Mouse (Mus musculus): ENCODE data around the gene U2af1l4.
A peak's percentile ranks its signal among the peaks of the same experiment; 100 is the strongest.

Gene U2af1l4

DNA sequence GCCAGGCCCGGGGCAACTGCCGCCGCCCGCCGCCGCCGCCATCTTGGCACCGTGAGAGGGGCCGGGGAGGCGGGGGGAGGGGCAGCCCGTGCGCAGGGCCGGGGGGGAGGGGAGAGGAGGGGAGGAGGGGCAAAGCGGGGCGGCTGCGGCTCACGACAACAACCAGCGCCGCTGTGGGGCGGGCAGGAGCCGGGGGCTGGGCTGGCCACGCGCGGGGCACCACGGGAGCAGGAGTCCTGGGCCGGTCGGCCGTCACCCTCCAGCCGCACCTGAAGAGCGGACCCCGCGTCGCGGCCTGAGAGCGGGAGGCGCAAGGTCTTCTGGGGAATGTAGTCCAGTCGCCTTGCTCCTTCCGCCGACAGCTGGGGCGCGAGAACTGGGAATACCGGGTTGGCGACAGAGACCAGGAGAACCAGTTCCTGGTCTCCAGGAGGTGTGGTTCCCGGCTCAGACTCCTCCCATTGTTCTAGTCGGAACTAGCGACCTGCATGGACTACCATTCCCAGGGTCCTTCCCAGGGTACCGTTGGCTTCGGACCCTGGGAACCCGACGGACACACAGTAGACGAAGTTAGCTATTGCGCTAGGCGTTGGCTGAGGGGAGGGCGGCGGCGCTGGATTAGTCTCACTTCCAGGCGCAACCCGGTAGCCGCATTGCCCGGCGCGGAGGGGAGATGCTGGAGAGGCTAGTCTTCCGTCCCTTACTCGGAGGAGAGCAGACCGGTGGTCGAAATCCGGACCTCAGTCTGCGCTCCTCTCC, 25.8 kb downstream of the U2af1l4 start, which contains the start of gene Kmt2b:
Gene Kmt2b, minus strand, starts transcription at position 51 of the 759 bp plus-strand sequence.
- DNase-seq = peak; percentile 96

- peak; percentile 89 for DNase-seq
Measured at GRCm38 (mm10) chr7:30589435-30590301, 26.6 kb downstream of the U2af1l4 start.

DNA sequence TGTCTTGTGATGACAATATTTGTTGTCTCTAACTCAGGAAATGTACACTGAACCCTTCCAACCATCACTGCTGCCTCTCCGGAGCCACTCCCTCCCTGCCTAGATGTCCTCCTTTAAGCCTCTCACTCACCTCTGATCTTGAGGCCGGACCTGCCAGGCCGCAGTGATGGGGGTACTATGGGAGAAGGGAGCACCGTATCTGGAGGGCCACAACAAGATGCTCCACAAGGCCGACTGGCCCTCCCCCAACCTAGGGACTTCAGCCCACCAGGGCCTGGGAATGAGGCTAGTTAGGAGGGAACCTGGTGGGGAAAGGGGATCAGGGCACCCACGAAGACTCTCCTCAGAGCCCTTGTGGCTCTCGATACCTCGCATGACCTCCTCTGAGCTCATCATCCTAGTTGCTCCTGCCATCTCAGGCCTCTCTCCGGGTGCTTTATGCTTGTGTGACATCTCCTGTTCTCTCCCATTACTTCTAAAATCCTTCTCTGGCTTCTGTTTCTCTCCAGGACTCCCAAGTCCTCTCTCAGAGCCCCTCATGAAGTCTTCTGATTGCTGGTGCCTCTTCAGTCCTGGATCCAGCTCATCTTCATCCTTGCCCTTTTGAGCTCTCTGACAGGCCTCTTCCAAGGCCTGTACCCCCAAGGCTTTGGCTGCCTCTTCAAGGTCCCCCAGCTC, 28.0 kb downstream of the U2af1l4 start:
- DNase-seq = no peak

DNA sequence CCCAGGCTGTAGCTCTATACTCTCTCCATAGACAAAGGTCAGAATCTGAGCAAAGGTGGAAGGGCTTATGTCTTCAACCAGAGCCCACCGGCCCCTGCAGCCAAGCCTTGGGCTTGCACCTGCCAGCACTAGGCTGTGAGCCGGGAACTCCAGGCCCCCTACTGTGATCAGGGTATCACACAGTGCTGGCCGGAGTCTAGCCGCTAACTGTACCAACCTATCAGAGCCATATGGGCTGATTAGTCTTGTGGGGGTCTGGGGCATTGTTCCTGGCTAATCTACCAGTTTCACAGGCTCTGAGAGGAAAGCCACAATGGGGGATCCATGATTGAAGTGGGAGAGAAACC, 28.5 kb downstream of the U2af1l4 start:
- DNase-seq = no peak

- no peak for DNase-seq
Measured at GRCm38 (mm10) chr7:30592772-30593423, 29.8 kb downstream of the U2af1l4 start.

DNA sequence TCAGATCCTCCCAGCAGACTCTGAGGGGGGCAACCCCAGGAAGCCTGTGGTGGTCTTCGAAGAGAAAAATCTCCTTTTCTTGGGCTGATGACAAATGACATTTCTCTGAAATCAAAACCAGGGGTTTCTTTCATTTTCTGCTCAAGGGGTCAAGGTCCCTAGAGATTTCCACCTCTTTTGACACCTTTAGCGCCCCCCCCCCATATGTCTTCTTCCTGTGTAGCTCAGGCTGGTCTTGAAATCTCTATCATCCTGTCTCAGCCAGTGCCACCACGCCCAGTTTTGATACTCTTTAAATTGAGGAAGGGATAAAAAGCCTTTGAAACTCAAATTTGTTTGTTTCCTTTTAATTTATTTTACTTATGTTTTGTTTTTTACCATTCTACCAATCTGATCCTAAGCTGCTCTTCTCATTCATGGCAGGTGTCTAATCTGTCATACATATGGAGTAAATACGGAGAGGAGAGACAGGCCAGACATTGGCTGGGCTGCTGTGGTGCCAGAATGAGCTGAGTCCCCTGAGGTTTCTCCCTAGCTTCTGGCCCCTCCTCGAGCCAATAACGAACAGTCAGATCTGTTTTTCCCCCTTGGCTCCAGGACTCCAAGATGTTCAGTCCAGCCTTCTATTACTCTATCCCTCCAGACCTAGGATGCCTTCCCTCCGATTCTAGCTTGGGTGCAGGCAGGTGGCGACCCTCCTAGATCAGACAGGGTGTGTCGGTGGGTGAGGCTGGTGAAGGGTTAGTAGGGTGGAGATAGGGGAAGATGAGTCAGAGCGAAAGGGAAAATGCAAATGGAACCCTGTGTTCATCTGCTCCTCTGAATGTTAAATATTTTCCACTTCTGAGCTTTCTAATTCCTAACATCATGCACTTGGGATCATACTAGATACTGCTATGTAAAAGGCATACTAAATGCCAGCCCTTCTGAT, 30.7 kb downstream of the U2af1l4 start:
- DNase-seq = no peak

GRCm38 (mm10) chr7:30594510-30595024, 31.5 kb downstream of the U2af1l4 start:
- no peak for DNase-seq

DNA sequence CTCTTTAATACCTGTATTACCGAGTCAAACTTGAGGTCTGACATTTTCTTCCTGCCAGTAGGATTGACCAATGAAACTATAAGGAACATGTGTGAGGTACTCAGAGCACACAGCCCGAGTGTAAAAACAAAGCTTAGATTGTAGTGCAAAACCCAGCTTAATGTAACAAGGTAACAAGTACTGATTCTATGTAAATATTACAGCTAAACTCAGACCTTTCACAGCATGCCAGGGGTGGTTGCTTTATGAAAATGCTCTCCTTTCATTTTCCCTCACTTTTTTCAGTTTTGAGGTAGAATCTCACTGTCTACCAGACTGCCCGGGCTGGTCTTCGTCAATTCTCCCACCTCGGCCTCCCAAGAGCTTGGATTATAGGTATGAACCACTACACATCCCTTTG, 33.0 kb downstream of the U2af1l4 start:
- no peak for DNase-seq

GRCm38 (mm10) chr7:30596811-30597210, 33.7 kb downstream of the U2af1l4 start:
- DNase-seq = no peak

DNA sequence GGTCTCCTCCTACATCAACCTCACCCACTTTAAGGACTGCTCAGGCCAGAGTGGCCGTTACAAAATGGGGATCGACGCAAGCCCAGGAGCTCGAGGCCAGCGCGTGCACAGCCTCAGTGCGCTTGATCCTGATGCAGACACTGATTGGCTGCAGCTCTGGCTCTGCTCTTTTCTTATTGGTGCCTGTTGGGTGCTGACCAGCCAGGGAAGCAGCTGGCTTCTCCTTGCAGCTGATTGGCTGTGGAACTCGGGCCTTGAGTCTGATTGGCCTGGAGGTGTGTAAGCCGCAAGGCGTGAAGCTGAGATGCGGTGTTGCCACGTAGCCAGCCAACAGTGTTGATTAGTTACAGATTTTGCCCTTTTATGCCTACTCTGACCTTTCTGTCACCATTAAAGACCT, 35.7 kb downstream of the U2af1l4 start, which contains the start of gene Zbtb32:
Gene Zbtb32, minus strand, starts transcription at position 124 of the 400 bp plus-strand sequence.
- no peak for DNase-seq

DNA sequence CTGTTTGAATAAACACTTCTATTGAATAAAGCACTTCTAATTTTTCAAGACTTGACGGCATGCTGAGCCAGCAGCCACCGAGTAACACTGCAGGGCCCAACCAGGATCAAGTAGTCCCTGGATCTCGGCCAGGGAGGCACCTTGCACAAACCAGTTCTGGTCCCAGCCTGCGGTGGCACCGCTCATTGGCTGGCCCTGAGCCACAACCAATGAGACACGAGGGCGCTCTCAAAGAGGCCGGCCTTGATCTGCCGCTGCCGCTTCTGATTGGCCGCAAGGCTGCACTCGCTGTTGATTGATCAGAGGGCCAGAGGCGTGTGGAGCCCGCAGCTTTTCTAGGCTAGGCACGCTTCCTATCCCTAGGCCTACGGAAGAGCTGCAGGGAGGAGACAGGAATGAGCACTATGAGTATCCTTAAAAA, 36.8 kb downstream of the U2af1l4 start:
- peak; percentile 92 for DNase-seq

DNA sequence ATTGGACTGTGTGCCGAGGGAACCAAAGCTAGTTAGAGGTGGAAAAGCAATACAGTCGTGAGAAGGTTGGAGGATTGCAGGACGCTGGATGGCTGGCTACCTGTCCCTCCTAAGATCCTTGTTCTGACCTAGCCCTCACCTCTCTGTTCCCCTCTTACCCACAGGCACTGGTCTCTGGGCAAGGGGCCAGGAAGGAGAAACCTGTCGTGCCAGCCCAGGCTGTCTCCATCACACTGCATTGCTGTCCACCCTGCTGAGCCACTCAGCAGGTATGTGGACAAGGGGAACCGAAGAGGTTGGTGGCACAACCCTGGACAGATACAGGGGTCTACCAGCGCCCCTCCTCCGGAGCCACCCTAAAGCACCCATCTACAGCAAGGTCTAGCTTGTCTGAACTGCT, 37.5 kb downstream of the U2af1l4 start:
- no peak for DNase-seq

GRCm38 (mm10) chr7:30602583-30602982, 39.5 kb downstream of the U2af1l4 start:
- DNase-seq = no peak

GRCm38 (mm10) chr7:30604424-30604823, 41.3 kb downstream of the U2af1l4 start:
- no peak for DNase-seq

DNA sequence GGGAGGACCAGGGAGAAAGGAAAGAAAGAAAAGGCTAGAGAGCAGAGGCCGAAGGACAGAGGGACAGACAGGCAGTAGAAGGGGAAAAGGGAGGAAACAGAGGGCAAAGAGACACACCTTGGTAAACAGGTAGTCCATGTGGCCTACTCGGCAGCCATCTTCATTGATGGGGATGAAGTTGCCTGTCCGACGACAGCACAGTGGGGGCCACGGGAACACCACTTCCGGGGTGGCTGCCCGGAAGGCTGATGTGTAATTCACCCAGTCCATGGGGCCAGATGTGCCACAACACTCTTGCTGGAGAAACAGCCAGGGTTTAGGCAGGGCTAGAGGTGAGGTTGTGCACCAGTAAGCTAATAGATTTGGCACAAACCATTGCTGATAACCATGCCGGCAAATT, 41.8 kb downstream of the U2af1l4 start:
- no peak for DNase-seq

GRCm38 (mm10) chr7:30607706-30608309, 44.7 kb downstream of the U2af1l4 start:
- DNase-seq = no peak

DNA sequence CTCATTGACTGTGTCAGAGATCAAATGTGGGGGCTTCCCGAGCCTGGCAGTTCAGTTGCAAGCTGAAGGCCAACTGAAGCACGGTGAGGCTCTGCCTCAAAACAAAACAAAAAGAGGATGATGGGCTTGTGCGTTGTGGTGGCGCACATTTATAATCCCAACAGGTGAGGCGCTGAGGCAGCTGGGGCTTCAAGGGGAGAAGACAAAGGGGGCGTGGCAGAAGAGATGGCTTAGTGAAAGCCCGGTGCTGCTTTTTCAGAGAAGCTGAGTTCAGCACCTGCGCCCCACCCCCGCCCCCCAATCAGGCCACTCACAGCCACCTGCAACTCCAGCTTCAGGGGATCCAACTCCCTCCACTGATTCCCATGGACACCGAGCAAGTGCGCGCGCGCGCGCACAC, 45.4 kb downstream of the U2af1l4 start:
- no peak for DNase-seq

DNA sequence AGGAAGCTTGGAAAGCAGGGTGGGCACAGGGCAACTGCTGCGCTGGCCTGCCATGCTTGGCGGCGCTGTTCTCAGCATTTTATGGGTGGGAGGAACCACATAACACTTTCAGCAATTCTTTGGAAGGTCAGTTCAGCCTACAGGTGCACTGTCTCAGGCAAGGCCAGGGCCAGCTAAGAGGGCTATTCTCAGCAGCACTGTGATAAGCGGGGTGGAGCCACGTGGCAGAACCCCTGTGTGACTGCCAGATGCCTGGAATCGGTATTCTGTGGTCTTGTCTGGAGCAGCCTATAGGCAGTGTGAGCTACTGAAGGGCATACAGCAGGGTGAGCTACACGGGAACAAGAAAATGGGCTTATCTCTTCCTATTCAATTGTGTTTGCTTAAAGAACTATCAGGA, 46.9 kb downstream of the U2af1l4 start:
- no peak for DNase-seq

GRCm38 (mm10) chr7:30612654-30613402, 49.7 kb downstream of the U2af1l4 start, which contains the start of gene Upk1a:
Gene Upk1a, minus strand, starts transcription at chr7:30612847.
- no peak for DNase-seq

GRCm38 (mm10) chr7:30613529-30614112, 50.5 kb downstream of the U2af1l4 start:
- peak; percentile 53 for DNase-seq

Data from right cerebral cortex, postnatal 14 days (tissue).